Mouse (Mus musculus) heart, adult 2 months (tissue): Measurements from ENCODE around the gene Fam20c. TPM values are rescaled to one million over a fixed set of nuclear protein-coding genes. Genes with fewer than 3 reads are reported as not detected.

ENCODE experiments used
- DNase-seq, 2 experiments: peaks; one replicate each; pipeline ENCODE4 v3.0.0; 2021
- H3K27ac ChIP-seq: fragments of 200-600 bp; 2 replicates; pipeline ENCODE4 v1.8.1; 2022
- H3K27me3 ChIP-seq: fragments of 200-500 bp; 2 replicates; pipeline ENCODE4 v1.6.1; 2012; ENCODE audit warnings: mild to moderate bottlenecking, low read length, inconsistent platforms, mixed read lengths; ENCODE audit not compliant: control insufficient read depth, insufficient read depth
- H3K36me3 ChIP-seq: fragments of 200-500 bp; 2 replicates; pipeline ENCODE4 v1.6.1; 2012; ENCODE audit warnings: low read length, inconsistent platforms; ENCODE audit not compliant: control insufficient read depth, insufficient read depth
- H3K4me1 ChIP-seq: fragments of 200-500 bp; 2 replicates; pipeline ENCODE4 v1.6.1; 2011; ENCODE audit warnings: low read length; ENCODE audit not compliant: control insufficient read depth, insufficient read depth
- H3K4me3 ChIP-seq: fragments of 200-600 bp; 2 replicates; pipeline ENCODE4 v1.8.1; 2022
- H3K79me2 ChIP-seq: fragments of 200-500 bp; replicated peaks from 2 replicates; pipeline ENCODE4 v1.6.1; 2012; ENCODE audit warnings: mild to moderate bottlenecking, inconsistent platforms, low read length, moderate library complexity, mixed read lengths; ENCODE audit not compliant: control insufficient read depth, insufficient read depth
- H3K9ac ChIP-seq: fragments of 200-500 bp; 2 replicates; pipeline ENCODE4 v1.6.1; 2012; ENCODE audit warnings: low read depth, mild to moderate bottlenecking, control low read depth, inconsistent platforms, low read length, mixed read lengths
- CTCF ChIP-seq: fragments of 200-600 bp; IDR thresholded peaks from 2 replicates; pipeline ENCODE4 v1.8.1; 2022; ENCODE audit warnings: antibody characterized with exemption, mild to moderate bottlenecking, moderate library complexity
- EP300 ChIP-seq: fragments of 200-500 bp; IDR thresholded peaks from 2 replicates; pipeline ENCODE4 v1.6.1; 2011; ENCODE audit warnings: low read depth, low read length, control low read depth; ENCODE audit not compliant: insufficient read depth
- POLR2A ChIP-seq: fragments of 200-500 bp; IDR thresholded peaks from 2 replicates; pipeline ENCODE4 v1.6.1; 2011; ENCODE audit warnings: mild to moderate bottlenecking, low read depth, low read length, control low read depth; ENCODE audit not compliant: insufficient read depth
- WGBS: fragments of 180-500 bp; shearing (Covaris S2); methylation state at CpG from one replicate; pipeline ENCODE4 v1.1.7; 2018; 5-methylcytosine and 5-hydroxymethylcytosine counted together
- intact Hi-C: fragments of 180-260 bp; cut with DNase I; formaldehyde crosslinking; loops from one replicate; pipeline ENCODE4 v1.15.1; 2025
- polyA plus RNA-seq: library from polyadenylated mRNA; depleted of rRNA; stranded (reverse); fragments of >200 nt; gene quantifications from 2 replicates; pipeline ENCODE4 v1.2.3, GENCODE M21; 2012
- total RNA-seq, 2 experiments: library from RNA; stranded (reverse); gene quantifications; 2 replicates each; pipeline ENCODE4 v1.2.3; 2021

Gene Fam20c
- total and polyA plus RNA-seq, 3 experiments = 10.0 to 14.7 (median 11.3) TPM

GRCm38 (mm10) chr5:138768704-138769103 is 14.4 kb downstream of the Fam20c start:
- Histone ChIP-seq H3K27me3 (no peaks in the 10 kb centered on the region), H3K36me3 (no peaks in the 10 kb centered on the region), H3K79me2 (no peaks in the 10 kb centered on the region), H3K4me3 (no peak overlapping the region), H3K4me1 (peaks cover 3% of the 10 kb centered on the region; the same call in 1 of the 2 replicates), H3K9ac (no peak overlapping the region), H3K27ac (no peak overlapping the region)
- WGBS = 63% methylated on average over 2 of the region's 2 CpGs
- intact Hi-C loops = no loop called here
- TF ChIP-seq EP300 (no peak), CTCF (no peak), POLR2A (no peak)
- DNase-seq = no peak

DNA sequence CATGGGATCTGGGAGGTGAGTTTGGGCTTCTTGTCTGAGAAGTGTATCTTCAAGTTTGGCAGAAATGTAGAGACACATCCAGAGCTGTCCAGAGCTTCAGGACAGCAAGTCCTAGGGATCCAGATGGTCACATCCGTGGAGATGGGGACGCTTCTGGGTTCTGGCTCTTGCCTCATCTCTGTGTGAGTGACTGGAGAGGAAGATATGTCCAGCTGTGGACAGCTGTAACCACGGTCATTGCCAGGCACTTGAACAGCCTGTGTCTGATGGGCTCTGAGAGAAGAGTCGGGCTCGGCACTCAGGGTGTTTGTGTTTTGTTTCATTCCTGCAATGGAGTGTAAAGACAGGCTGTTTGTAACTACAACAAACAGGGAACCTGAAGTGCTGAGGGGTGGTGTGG is 14.8 kb downstream of the Fam20c start:
- no peak overlapping the region for H3K4me3 ChIP-seq
- no peaks in the 10 kb centered on the region for H3K36me3 ChIP-seq
- H3K9ac ChIP-seq = no peak overlapping the region
- H3K27ac ChIP-seq = no peak overlapping the region
- 65% methylated on average over 5 of the region's 5 CpGs for WGBS
- no peaks in the 10 kb centered on the region for H3K27me3 ChIP-seq
- DNase-seq = peak; percentile 61 to 76
- no peaks in the 10 kb centered on the region for H3K79me2 ChIP-seq
- peaks cover 3% of the 10 kb centered on the region; the same call in 1 of the 2 replicates for H3K4me1 ChIP-seq
- TF ChIP-seq POLR2A (no peak), EP300 (peak; percentile 55; the same call in 1 of the 2 replicates), CTCF (no peak)
- intact Hi-C loops = no loop called here

GRCm38 (mm10) chr5:138775096-138775495 is 20.8 kb downstream of the Fam20c start:
- Histone ChIP-seq H3K4me1 (peaks cover 2% of the 10 kb centered on the region; the same call in 1 of the 2 replicates), H3K79me2 (no peaks in the 10 kb centered on the region), H3K27me3 (no peaks in the 10 kb centered on the region), H3K9ac (no peak overlapping the region), H3K4me3 (no peak overlapping the region), H3K27ac (no peak overlapping the region), H3K36me3 (no peaks in the 10 kb centered on the region)
- WGBS = 78% methylated on average over 5 of the region's 5 CpGs
- TF ChIP-seq EP300 (no peak), CTCF (no peak), POLR2A (no peak)
- intact Hi-C loops = no loop called here
- no peak for DNase-seq

- no peak overlapping the region for H3K27ac ChIP-seq
- TF ChIP-seq CTCF (no peak), EP300 (no peak), POLR2A (no peak)
- DNase-seq = peak; percentile 68 to 74
- H3K9ac ChIP-seq = no peak overlapping the region
- no peak overlapping the region for H3K4me3 ChIP-seq
- no peaks in the 10 kb centered on the region for H3K36me3 ChIP-seq
- H3K79me2 ChIP-seq = no peaks in the 10 kb centered on the region
- H3K27me3 ChIP-seq = no peaks in the 10 kb centered on the region
- H3K4me1 ChIP-seq = peaks cover 2% of the 10 kb centered on the region; the same call in 1 of the 2 replicates
- intact Hi-C loops = no loop called here
- 48% methylated on average over 1 of the region's 1 CpGs for WGBS
Observed at GRCm38 (mm10) chr5:138776346-138776745, 22.0 kb downstream of the Fam20c start.

- intact Hi-C loops = no loop called here
- peaks cover 2% of the 10 kb centered on the region; the same call in 1 of the 2 replicates for H3K4me1 ChIP-seq
- no peak overlapping the region for H3K9ac ChIP-seq
- H3K27me3 ChIP-seq = no peaks in the 10 kb centered on the region
- TF ChIP-seq CTCF = no peak
- no peak for TF ChIP-seq POLR2A
- TF ChIP-seq EP300 = no peak
- no peaks in the 10 kb centered on the region for H3K79me2 ChIP-seq
- H3K27ac ChIP-seq = no peak overlapping the region
- H3K36me3 ChIP-seq = no peaks in the 10 kb centered on the region
- 65% methylated on average over 9 of the region's 9 CpGs for WGBS
- DNase-seq = no peak
- no peak overlapping the region for H3K4me3 ChIP-seq
Observed at GRCm38 (mm10) chr5:138778731-138779463, 24.6 kb downstream of the Fam20c start.

- Histone ChIP-seq H3K4me1 (peaks cover 2% of the 10 kb centered on the region; the same call in 1 of the 2 replicates), H3K27ac (no peak overlapping the region), H3K79me2 (no peaks in the 10 kb centered on the region), H3K27me3 (no peaks in the 10 kb centered on the region), H3K9ac (no peak overlapping the region), H3K36me3 (no peaks in the 10 kb centered on the region), H3K4me3 (no peak overlapping the region)
- TF ChIP-seq POLR2A (no peak), EP300 (no peak), CTCF (no peak)
- no peak for DNase-seq
- WGBS = 65% methylated on average over 3 of the region's 3 CpGs
- intact Hi-C loops = no loop called here
Observed at GRCm38 (mm10) chr5:138779655-138780054, 25.3 kb downstream of the Fam20c start.
